Mouse (Mus musculus): ENCODE results near the gene Mark4. TPM values are rescaled to one million over a fixed set of nuclear protein-coding genes. Genes with fewer than 3 reads are reported as not detected.

Mark4 gene
- 9.0 TPM for polyA plus RNA-seq (2014; fragmentation: Illumina TruSeq; extraction: RNeasy Lipid Tissue Mini Kit (QIAGEN cat#74804); ENCODE audit: insufficient read depth, low read depth, low replicate concordance)

GRCm38 (mm10) chr7:19458591-19459111 lies at the start of gene Mark4:
TSS of gene Mark4 (minus strand) at chr7:19458821.

GRCm38 (mm10) chr7:19462884-19463381 lies 4.3 kb upstream of the Mark4 start, which contains the start of gene Exoc3l2:
TSS of gene Exoc3l2 (plus strand) at chr7:19463331.

GRCm38 (mm10) chr7:19404476-19404875 lies 54.1 kb downstream of the Mark4 start, which contains the start of gene Ckm:
TSS of gene Ckm (plus strand) at chr7:19404776.

GRCm38 (mm10) chr7:19403731-19404296 lies 54.8 kb downstream of the Mark4 start, which contains the start of gene Klc3:
TSS of gene Klc3 (minus strand) at chr7:19404104.

GRCm38 (mm10) chr7:19381377-19382165 lies 77.0 kb downstream of the Mark4 start, which contains the start of gene Ercc2:
TSS of gene Ercc2 (plus strand) at chr7:19382010.

Other genes with a start within 250 kb of the Mark4 start
- 4.3 TPM for gene Gpr4, start 246.3 kb downstream of the Mark4 start, polyA plus RNA-seq (2014; fragmentation: Illumina TruSeq; extraction: RNeasy Lipid Tissue Mini Kit (QIAGEN cat#74804); ENCODE audit: insufficient read depth, low read depth, low replicate concordance)
- 14.0 TPM for gene Opa3, start 230.5 kb downstream of the Mark4 start, polyA plus RNA-seq (2014; fragmentation: Illumina TruSeq; extraction: RNeasy Lipid Tissue Mini Kit (QIAGEN cat#74804); ENCODE audit: insufficient read depth, low read depth, low replicate concordance)
- gene Vasp, start 187.0 kb downstream of the Mark4 start, polyA plus RNA-seq (2014; fragmentation: Illumina TruSeq; extraction: RNeasy Lipid Tissue Mini Kit (QIAGEN cat#74804); ENCODE audit: insufficient read depth, low read depth, low replicate concordance) = 88.6 TPM
- gene Ppm1n, start 178.8 kb downstream of the Mark4 start, polyA plus RNA-seq (2014; fragmentation: Illumina TruSeq; extraction: RNeasy Lipid Tissue Mini Kit (QIAGEN cat#74804); ENCODE audit: insufficient read depth, low read depth, low replicate concordance) = not detected
- gene Rtn2, start 176.2 kb downstream of the Mark4 start, polyA plus RNA-seq (2014; fragmentation: Illumina TruSeq; extraction: RNeasy Lipid Tissue Mini Kit (QIAGEN cat#74804); ENCODE audit: insufficient read depth, low read depth, low replicate concordance) = 22.9 TPM
- gene Fosb, start 148.8 kb downstream of the Mark4 start, polyA plus RNA-seq (2014; fragmentation: Illumina TruSeq; extraction: RNeasy Lipid Tissue Mini Kit (QIAGEN cat#74804); ENCODE audit: insufficient read depth, low read depth, low replicate concordance) = 1.3 TPM
- gene Ercc1, start 114.0 kb downstream of the Mark4 start, polyA plus RNA-seq (2014; fragmentation: Illumina TruSeq; extraction: RNeasy Lipid Tissue Mini Kit (QIAGEN cat#74804); ENCODE audit: insufficient read depth, low read depth, low replicate concordance) = 27.7 TPM
- 5.7 TPM for gene Cd3eap, start 99.3 kb downstream of the Mark4 start, polyA plus RNA-seq (2014; fragmentation: Illumina TruSeq; extraction: RNeasy Lipid Tissue Mini Kit (QIAGEN cat#74804); ENCODE audit: insufficient read depth, low read depth, low replicate concordance)
- 2.5 TPM for gene Ppp1r13l, start 99.1 kb downstream of the Mark4 start, polyA plus RNA-seq (2014; fragmentation: Illumina TruSeq; extraction: RNeasy Lipid Tissue Mini Kit (QIAGEN cat#74804); ENCODE audit: insufficient read depth, low read depth, low replicate concordance)
- gene Ercc2, start 76.8 kb downstream of the Mark4 start, polyA plus RNA-seq (2014; fragmentation: Illumina TruSeq; extraction: RNeasy Lipid Tissue Mini Kit (QIAGEN cat#74804); ENCODE audit: insufficient read depth, low read depth, low replicate concordance) = 14.0 TPM
- 7.1 TPM for gene Klc3, start 54.7 kb downstream of the Mark4 start, polyA plus RNA-seq (2014; fragmentation: Illumina TruSeq; extraction: RNeasy Lipid Tissue Mini Kit (QIAGEN cat#74804); ENCODE audit: insufficient read depth, low read depth, low replicate concordance)
- 26.2 TPM for gene Ckm, start 54.0 kb downstream of the Mark4 start, polyA plus RNA-seq (2014; fragmentation: Illumina TruSeq; extraction: RNeasy Lipid Tissue Mini Kit (QIAGEN cat#74804); ENCODE audit: insufficient read depth, low read depth, low replicate concordance)
- 1.3 TPM for gene Exoc3l2, start 4.5 kb upstream of the Mark4 start, polyA plus RNA-seq (2014; fragmentation: Illumina TruSeq; extraction: RNeasy Lipid Tissue Mini Kit (QIAGEN cat#74804); ENCODE audit: insufficient read depth, low read depth, low replicate concordance)
- 6.7 TPM for gene Bloc1s3, start 49.5 kb upstream of the Mark4 start, polyA plus RNA-seq (2014; fragmentation: Illumina TruSeq; extraction: RNeasy Lipid Tissue Mini Kit (QIAGEN cat#74804); ENCODE audit: insufficient read depth, low read depth, low replicate concordance)
- 58.3 TPM for gene Trappc6a, start 49.6 kb upstream of the Mark4 start, polyA plus RNA-seq (2014; fragmentation: Illumina TruSeq; extraction: RNeasy Lipid Tissue Mini Kit (QIAGEN cat#74804); ENCODE audit: insufficient read depth, low read depth, low replicate concordance)
- 0.13 TPM for gene Nkpd1, start 59.0 kb upstream of the Mark4 start, polyA plus RNA-seq (2014; fragmentation: Illumina TruSeq; extraction: RNeasy Lipid Tissue Mini Kit (QIAGEN cat#74804); ENCODE audit: insufficient read depth, low read depth, low replicate concordance)
- 50.4 TPM for gene Ppp1r37, start 104.3 kb upstream of the Mark4 start, polyA plus RNA-seq (2014; fragmentation: Illumina TruSeq; extraction: RNeasy Lipid Tissue Mini Kit (QIAGEN cat#74804); ENCODE audit: insufficient read depth, low read depth, low replicate concordance)
- 1.9 TPM for gene Zfp296, start 118.5 kb upstream of the Mark4 start, polyA plus RNA-seq (2014; fragmentation: Illumina TruSeq; extraction: RNeasy Lipid Tissue Mini Kit (QIAGEN cat#74804); ENCODE audit: insufficient read depth, low read depth, low replicate concordance)
- 93.3 TPM for gene Gemin7, start 118.8 kb upstream of the Mark4 start, polyA plus RNA-seq (2014; fragmentation: Illumina TruSeq; extraction: RNeasy Lipid Tissue Mini Kit (QIAGEN cat#74804); ENCODE audit: insufficient read depth, low read depth, low replicate concordance)
- 17.3 TPM for gene Clasrp, start 145.7 kb upstream of the Mark4 start, polyA plus RNA-seq (2014; fragmentation: Illumina TruSeq; extraction: RNeasy Lipid Tissue Mini Kit (QIAGEN cat#74804); ENCODE audit: insufficient read depth, low read depth, low replicate concordance)
- gene Relb, start 170.6 kb upstream of the Mark4 start, polyA plus RNA-seq (2014; fragmentation: Illumina TruSeq; extraction: RNeasy Lipid Tissue Mini Kit (QIAGEN cat#74804); ENCODE audit: insufficient read depth, low read depth, low replicate concordance) = 13.0 TPM
- gene Clptm1, start 206.2 kb upstream of the Mark4 start, polyA plus RNA-seq (2014; fragmentation: Illumina TruSeq; extraction: RNeasy Lipid Tissue Mini Kit (QIAGEN cat#74804); ENCODE audit: insufficient read depth, low read depth, low replicate concordance) = 45.0 TPM
- gene Apoc2, start 219.1 kb upstream of the Mark4 start, polyA plus RNA-seq (2014; fragmentation: Illumina TruSeq; extraction: RNeasy Lipid Tissue Mini Kit (QIAGEN cat#74804); ENCODE audit: insufficient read depth, low read depth, low replicate concordance) = 10.3 TPM
- gene Gm44805, start 222.6 kb upstream of the Mark4 start, polyA plus RNA-seq (2014; fragmentation: Illumina TruSeq; extraction: RNeasy Lipid Tissue Mini Kit (QIAGEN cat#74804); ENCODE audit: insufficient read depth, low read depth, low replicate concordance) = not detected
- not detected for gene Apoc4, start 222.7 kb upstream of the Mark4 start, polyA plus RNA-seq (2014; fragmentation: Illumina TruSeq; extraction: RNeasy Lipid Tissue Mini Kit (QIAGEN cat#74804); ENCODE audit: insufficient read depth, low read depth, low replicate concordance)
- gene Apoc1, start 233.8 kb upstream of the Mark4 start, polyA plus RNA-seq (2014; fragmentation: Illumina TruSeq; extraction: RNeasy Lipid Tissue Mini Kit (QIAGEN cat#74804); ENCODE audit: insufficient read depth, low read depth, low replicate concordance) = 122 TPM
- 1,026 TPM for gene Apoe, start 240.4 kb upstream of the Mark4 start, polyA plus RNA-seq (2014; fragmentation: Illumina TruSeq; extraction: RNeasy Lipid Tissue Mini Kit (QIAGEN cat#74804); ENCODE audit: insufficient read depth, low read depth, low replicate concordance)